Mouse (Mus musculus) G1E-ER4 (cell line): Measurements from ENCODE around the gene Nemp1. TPM values are rescaled to one million over a fixed set of nuclear protein-coding genes. Genes with fewer than 3 reads are reported as not detected.

Source experiments
- GATA1 ChIP-seq: IDR thresholded peaks from one replicate; pipeline ENCODE4 v1.8.0; 2012; ENCODE audit warnings: low read length, inconsistent platforms
- polyA plus RNA-seq: library from polyadenylated mRNA; stranded (reverse); fragments of >175 nt; gene quantifications from 2 replicates; pipeline ENCODE4 v1.2.3, GENCODE M21; 2012

Nemp1 gene
- polyA plus RNA-seq, 1 experiment: 8.0 TPM

- no peak for TF ChIP-seq GATA1
These were observed 2.5 kb upstream of the Nemp1 start for GRCm38 (mm10) chr10:127664166-127664565.

GRCm38 (mm10) chr10:127664891-127665290, 1.8 kb upstream of the Nemp1 start:
- no peak for TF ChIP-seq GATA1

- TF ChIP-seq GATA1: no peak
These were observed 1.1 kb upstream of the Nemp1 start for GRCm38 (mm10) chr10:127665366-127666181.

- no peak for TF ChIP-seq GATA1
These were observed 780 bp downstream of the Nemp1 start for GRCm38 (mm10) chr10:127667269-127668092.

GRCm38 (mm10) chr10:127668093-127669050, 1.7 kb downstream of the Nemp1 start, which contains the start of gene Nab2:
Gene Nab2 (minus strand): TSS chr10:127668568.
- no peak for TF ChIP-seq GATA1

GRCm38 (mm10) chr10:127669170-127669569, 2.5 kb downstream of the Nemp1 start:
- TF ChIP-seq GATA1: no peak

GRCm38 (mm10) chr10:127670185-127670584, 3.5 kb downstream of the Nemp1 start:
- no peak for TF ChIP-seq GATA1

- no peak for TF ChIP-seq GATA1
These were observed 4.6 kb downstream of the Nemp1 start for GRCm38 (mm10) chr10:127671276-127671675.

- no peak for TF ChIP-seq GATA1
These were observed 7.5 kb downstream of the Nemp1 start for GRCm38 (mm10) chr10:127674046-127674655.

- no peak for TF ChIP-seq GATA1
These were observed 8.3 kb downstream of the Nemp1 start for GRCm38 (mm10) chr10:127674794-127675522.

GRCm38 (mm10) chr10:127675859-127676398, 9.2 kb downstream of the Nemp1 start:
- TF ChIP-seq GATA1: no peak

- no peak for TF ChIP-seq GATA1
These were observed 10.2 kb downstream of the Nemp1 start for GRCm38 (mm10) chr10:127676691-127677548.

- TF ChIP-seq GATA1: no peak
These were observed 11.1 kb downstream of the Nemp1 start for GRCm38 (mm10) chr10:127677591-127678336.
